Mouse (Mus musculus) megakaryocyte, embryonic 14.5 days (primary cell): ENCODE measurements around the gene Slc25a13. TPM values are rescaled to one million over a fixed set of nuclear protein-coding genes. Genes with fewer than 3 reads are reported as not detected.
"Not testable (repeated sequence)": the region's sequence is repeated elsewhere in the genome, so short reads cannot be mapped to it uniquely, and the experiment has no call there.

ENCODE experiments used
- H3K27me3 ChIP-seq: replicated peaks from 2 replicates; pipeline ENCODE3; 2012; ENCODE audit warnings: inconsistent platforms
- H3K36me3 ChIP-seq: replicated peaks from 2 replicates; pipeline ENCODE3; 2012; ENCODE audit warnings: low read length, inconsistent platforms, mixed read lengths
- H3K4me1 ChIP-seq: 2 replicates; pipeline ENCODE4 v1.6.1; 2012; ENCODE audit warnings: inconsistent platforms
- H3K4me3 ChIP-seq: replicated peaks from 2 replicates; pipeline ENCODE3; 2012; ENCODE audit warnings: moderate library complexity, mild to moderate bottlenecking, inconsistent platforms
- H3K9me3 ChIP-seq: 2 replicates; pipeline ENCODE4 v1.6.1; 2012; ENCODE audit warnings: inconsistent platforms
- FLI1 ChIP-seq: IDR thresholded peaks from 2 replicates; pipeline ENCODE4 v1.6.1; 2012; ENCODE audit warnings: low read length, inconsistent platforms, mixed read lengths
- GATA1 ChIP-seq: IDR thresholded peaks from 3 replicates; pipeline ENCODE4 v1.6.1; 2012; ENCODE audit warnings: mixed read lengths, low read length, inconsistent platforms, borderline replicate concordance
- polyA plus RNA-seq: library from polyadenylated mRNA; stranded (reverse); fragments of >175 nt; gene quantifications from 2 replicates; pipeline ENCODE4 v1.2.3, GENCODE M21; 2012; ENCODE audit warnings: low replicate concordance; ENCODE audit not compliant: insufficient read depth

Gene Slc25a13
- polyA plus RNA-seq, 1 experiment = 0.17 TPM

DNA sequence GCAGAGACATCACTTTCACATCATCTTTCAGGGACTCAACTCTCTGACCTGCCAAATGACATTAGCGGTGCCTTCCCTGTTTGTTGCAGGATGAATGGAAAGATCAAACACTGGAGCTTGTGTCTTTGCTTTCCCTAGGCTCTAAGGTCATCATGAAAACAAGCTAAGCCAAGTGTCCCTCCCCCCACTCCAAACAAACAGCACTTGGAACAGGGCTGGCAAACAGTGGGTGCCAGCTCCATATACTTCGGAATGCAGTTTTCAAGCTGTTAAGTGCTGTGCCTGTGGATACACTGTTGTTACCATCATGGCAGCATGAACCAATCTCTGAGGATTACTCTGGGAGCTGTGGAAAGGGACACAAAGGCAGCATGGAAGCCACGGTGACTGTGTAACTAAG lies 9.1 kb downstream of the Slc25a13 start:
- no peaks in the 10 kb centered on the region for H3K36me3 ChIP-seq
- H3K4me1 ChIP-seq = peaks cover 29% of the 10 kb centered on the region
- peaks cover 1% of the 10 kb centered on the region for H3K27me3 ChIP-seq
- H3K9me3 ChIP-seq = peaks cover 8% of the 10 kb centered on the region; the same call in 1 of the 2 replicates
- TF ChIP-seq GATA1 = no peak
- TF ChIP-seq FLI1 = no peak
- H3K4me3 ChIP-seq = peak overlapping the region; percentile 73

DNA sequence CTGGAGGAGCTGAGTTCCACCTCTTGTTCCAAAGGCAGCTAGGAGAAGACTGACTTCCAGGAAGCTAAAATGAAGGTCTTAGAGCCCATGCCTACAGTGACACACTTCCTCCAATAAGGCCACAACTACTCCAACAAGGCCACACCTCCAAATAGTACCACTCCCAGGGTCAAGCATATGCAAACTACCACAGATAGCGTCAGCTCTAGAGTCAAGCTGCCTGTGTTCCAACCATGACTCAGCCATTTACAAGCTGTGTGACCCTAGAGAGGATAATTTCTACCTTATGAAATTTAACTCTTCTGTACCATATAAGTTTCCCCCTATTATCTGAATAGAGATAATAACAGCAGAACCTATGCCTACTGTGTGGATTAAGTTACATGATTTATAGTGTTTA lies 9.6 kb downstream of the Slc25a13 start:
- Histone ChIP-seq H3K27me3 (no peaks in the 10 kb centered on the region), H3K9me3 (peaks cover 8% of the 10 kb centered on the region; the same call in 1 of the 2 replicates), H3K36me3 (no peaks in the 10 kb centered on the region), H3K4me3 (no peak overlapping the region), H3K4me1 (peaks cover 27% of the 10 kb centered on the region)
- TF ChIP-seq GATA1 (no peak), FLI1 (no peak)

DNA sequence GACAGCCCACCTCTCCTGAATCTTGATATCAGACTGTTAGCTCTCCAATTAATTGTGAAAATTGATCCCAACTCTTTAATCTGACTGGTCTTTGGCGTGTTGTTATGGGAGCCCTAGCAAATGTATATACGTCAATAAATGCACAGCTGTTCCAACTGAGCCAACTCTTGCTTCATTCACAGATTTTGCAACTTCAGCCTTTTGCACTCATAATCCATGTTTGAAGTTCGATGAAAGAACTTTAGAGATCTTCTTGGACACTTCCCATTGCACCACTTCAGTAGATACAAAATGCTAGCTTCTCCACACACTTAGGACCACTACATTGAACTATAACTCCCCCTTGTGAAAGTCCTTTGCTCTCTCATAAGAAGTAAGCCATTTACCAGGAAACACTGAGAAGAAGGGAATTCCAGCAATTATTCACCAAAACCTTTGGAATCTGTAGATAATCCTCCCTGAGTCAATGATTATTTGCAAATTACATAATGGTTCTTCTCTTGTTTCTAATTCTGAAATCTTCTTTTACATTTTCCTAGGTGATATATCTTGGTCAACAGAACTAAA lies 11.3 kb downstream of the Slc25a13 start:
- H3K36me3 ChIP-seq = no peaks in the 10 kb centered on the region
- no peaks in the 10 kb centered on the region for H3K27me3 ChIP-seq
- TF ChIP-seq GATA1 = no peak
- no peak for TF ChIP-seq FLI1
- H3K4me3 ChIP-seq = no peak overlapping the region
- H3K4me1 ChIP-seq = peaks cover 24% of the 10 kb centered on the region
- H3K9me3 ChIP-seq = peaks cover 3% of the 10 kb centered on the region

DNA sequence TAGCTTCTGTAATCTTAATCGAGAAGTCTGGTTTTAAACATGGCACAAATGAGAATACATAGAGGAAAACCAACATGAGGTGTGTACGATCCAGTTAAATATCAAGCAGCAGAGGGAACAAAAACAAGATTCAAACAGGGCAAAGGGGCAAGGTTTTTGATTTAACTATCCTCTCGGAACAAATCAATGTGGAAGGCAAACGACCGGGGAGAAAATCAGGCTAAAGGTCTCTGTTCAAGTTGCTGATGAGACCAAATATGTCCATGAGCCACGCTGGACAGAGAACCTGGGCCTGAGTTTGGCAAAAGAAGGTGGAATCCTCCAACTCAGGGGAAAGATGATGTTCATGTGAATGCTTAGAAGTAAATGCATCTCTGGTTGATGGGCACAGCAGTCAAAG lies 14.5 kb downstream of the Slc25a13 start:
- peaks cover 4% of the 10 kb centered on the region; the same call in 1 of the 2 replicates for H3K9me3 ChIP-seq
- no peak overlapping the region for H3K4me3 ChIP-seq
- TF ChIP-seq GATA1 (no peak), FLI1 (no peak)
- no peaks in the 10 kb centered on the region for H3K36me3 ChIP-seq
- H3K27me3 ChIP-seq = no peaks in the 10 kb centered on the region
- peaks cover 7% of the 10 kb centered on the region for H3K4me1 ChIP-seq

DNA sequence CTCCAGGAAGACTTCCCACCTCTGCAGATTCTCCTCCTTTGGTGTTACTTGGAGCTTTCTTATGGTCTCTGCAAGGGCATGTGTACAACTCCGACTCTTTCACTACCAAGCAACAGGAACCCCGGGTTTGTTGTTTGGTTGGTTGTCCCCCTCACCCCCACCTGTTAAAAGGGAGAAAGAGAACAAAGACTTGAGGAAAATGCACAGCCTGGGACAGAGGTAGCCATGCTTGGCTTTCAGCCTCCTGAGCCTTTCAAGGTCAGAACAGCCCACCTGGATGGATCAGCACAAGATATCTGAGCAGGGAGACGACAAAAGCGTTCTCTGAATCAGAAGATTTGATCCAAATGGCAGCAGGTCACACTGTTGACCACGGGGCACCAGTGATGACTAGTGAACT lies 15.0 kb downstream of the Slc25a13 start:
- TF ChIP-seq FLI1 (no peak), GATA1 (no peak)
- Histone ChIP-seq H3K36me3 (no peaks in the 10 kb centered on the region), H3K4me3 (no peak overlapping the region), H3K4me1 (peaks cover 2% of the 10 kb centered on the region), H3K27me3 (no peaks in the 10 kb centered on the region), H3K9me3 (peaks cover 4% of the 10 kb centered on the region; the same call in 1 of the 2 replicates)

DNA sequence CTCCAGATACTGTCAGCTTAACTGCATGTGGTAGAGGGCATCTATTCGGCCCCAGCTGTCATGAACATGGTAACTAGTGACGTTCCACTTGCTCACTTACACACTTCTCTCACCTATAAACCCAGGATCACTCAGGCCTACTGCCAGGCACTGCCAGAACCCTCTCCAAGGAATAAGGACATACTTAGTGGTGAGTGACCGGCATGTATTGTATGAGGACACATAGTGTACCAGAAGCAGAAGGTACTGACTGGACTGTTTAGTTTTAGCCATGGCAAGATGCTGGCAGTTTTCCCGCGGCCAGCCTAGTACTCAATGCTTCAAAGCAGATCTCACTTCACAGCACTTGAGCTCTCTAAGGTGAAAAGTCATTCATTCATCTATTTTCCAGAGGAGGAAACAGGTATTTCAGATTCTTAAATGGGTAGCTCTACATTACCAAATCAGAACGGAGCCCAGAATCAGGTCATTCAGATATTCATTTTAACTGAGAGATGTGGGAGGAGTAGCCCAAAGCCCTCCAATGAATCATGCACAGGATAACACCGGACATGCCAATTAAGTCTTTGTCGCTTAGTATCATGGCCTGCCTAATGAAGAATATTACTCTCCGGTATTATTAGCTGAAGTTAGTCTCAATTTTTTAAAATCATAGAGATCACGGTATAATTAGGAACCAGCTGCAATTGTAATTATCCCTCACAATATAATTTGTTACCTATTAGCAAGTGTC lies 17.7 kb downstream of the Slc25a13 start:
- TF ChIP-seq FLI1 (no peak), GATA1 (no peak)
- Histone ChIP-seq H3K4me3 (no peak overlapping the region), H3K9me3 (peaks cover 4% of the 10 kb centered on the region; the same call in 1 of the 2 replicates), H3K27me3 (no peaks in the 10 kb centered on the region), H3K4me1 (no peaks in the 10 kb centered on the region; the same call in 1 of the 2 replicates), H3K36me3 (no peaks in the 10 kb centered on the region)

DNA sequence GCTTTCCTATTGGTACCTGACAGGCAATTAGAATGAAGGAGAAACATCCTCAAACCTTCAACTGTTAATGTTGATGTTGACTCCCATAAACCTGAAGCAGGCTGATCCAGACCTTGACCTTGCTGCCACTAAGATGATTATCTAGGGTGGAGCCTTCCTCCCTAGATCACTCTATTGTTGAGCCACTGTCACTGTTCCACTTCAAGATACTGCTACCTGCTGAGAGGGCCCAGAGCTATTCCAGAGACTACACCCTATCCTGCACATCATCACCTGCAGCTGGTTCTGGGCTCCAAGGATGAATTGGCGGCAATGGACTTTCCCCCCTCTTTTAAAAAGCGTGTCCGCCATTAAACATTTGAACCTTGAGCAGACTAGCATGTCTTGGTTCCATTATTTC lies 18.9 kb downstream of the Slc25a13 start:
- H3K4me3 ChIP-seq, H3K36me3 ChIP-seq: not testable (repeated sequence)

DNA sequence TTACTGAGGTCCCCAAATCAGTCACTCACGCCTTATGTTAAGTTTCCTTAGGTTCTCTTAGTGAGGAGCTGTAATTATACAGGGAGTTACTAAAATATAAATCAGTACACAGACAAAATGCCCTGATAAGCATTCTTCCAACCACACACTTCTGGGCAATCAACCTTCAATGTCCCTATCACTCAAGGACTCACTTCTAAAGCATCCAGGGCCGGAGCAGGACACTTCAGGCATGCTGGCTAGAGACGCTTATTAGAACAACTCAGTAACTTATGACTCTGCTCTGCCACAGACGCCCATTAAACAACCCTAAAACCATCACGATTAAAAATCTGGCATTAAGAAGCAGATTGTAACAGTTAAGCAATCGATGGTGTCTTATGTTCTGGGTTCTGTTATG lies 19.6 kb downstream of the Slc25a13 start:
- Histone ChIP-seq H3K4me3 (no peak overlapping the region), H3K36me3 (no peaks in the 10 kb centered on the region), H3K27me3 (no peaks in the 10 kb centered on the region), H3K9me3 (peaks cover 4% of the 10 kb centered on the region; the same call in 1 of the 2 replicates), H3K4me1 (no peaks in the 10 kb centered on the region; the same call in 1 of the 2 replicates)
- TF ChIP-seq FLI1 = no peak
- TF ChIP-seq GATA1 = no peak

More for the DNA sequence above, 18.9 kb downstream of the Slc25a13 start:
- H3K4me1 ChIP-seq, H3K27me3 ChIP-seq, H3K9me3 ChIP-seq: not testable (repeated sequence)

DNA sequence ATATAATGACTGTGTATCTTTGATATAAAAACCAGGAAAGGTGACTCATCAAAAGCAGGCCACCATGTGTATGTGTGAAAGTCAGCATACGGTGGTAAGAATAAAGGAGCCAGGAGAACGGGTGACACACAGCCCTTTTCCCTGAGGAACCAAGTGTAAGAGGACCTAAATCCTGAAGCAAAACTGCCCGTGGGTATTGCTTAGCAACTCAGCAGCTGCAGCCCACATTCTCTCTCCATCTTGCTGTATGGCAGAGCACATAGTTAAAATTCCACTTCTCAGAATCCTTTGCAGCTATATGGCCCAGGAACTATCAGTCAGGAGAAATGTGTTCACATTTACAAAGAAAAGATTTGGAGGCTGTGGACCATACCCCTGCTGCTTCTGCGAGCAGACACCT lies 20.4 kb downstream of the Slc25a13 start:
- H3K9me3 ChIP-seq = peaks cover 4% of the 10 kb centered on the region; the same call in 1 of the 2 replicates
- no peaks in the 10 kb centered on the region for H3K36me3 ChIP-seq
- H3K4me3 ChIP-seq = no peak overlapping the region
- TF ChIP-seq GATA1 (no peak), FLI1 (no peak)
- no peaks in the 10 kb centered on the region for H3K27me3 ChIP-seq
- H3K4me1 ChIP-seq = no peaks in the 10 kb centered on the region; the same call in 1 of the 2 replicates

DNA sequence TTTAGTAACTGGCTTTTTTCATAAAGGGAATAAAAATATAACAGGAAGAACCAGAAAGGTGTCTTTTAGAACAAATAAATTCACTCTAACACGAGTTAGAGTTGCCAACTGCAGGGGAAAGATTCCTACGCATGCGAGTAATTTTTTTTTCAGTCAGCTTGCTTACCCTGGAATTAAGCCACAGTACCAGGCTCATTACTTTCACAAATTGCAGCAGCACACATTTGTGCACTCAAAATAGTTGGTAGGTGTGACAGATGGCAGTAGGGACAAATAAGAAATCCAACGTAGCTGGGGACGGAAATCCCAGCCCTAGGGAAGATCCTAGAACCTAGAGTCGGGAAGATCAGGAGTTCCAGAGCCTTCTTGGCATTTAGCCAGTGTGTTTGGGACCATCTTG lies 22.1 kb downstream of the Slc25a13 start:
- no peaks in the 10 kb centered on the region for H3K9me3 ChIP-seq
- TF ChIP-seq GATA1 (no peak), FLI1 (no peak)
- no peaks in the 10 kb centered on the region for H3K27me3 ChIP-seq
- H3K36me3 ChIP-seq = no peaks in the 10 kb centered on the region
- no peaks in the 10 kb centered on the region; the same call in 1 of the 2 replicates for H3K4me1 ChIP-seq
- H3K4me3 ChIP-seq = no peak overlapping the region
